Mouse (Mus musculus) hindbrain, embryonic 14.5 days (tissue): ENCODE data around the gene Gm2832. TPM values are rescaled to one million over a fixed set of nuclear protein-coding genes. Genes with fewer than 3 reads are reported as not detected.
"Not testable (repeated sequence)": the region's sequence is repeated elsewhere in the genome, so short reads cannot be mapped to it uniquely, and the experiment has no call there.

ENCODE experiments used
- ATAC-seq: fragments of 200-750 bp; cut with Nextera tagmentation; 2 replicates; pipeline ENCODE4 v1.8.0; 2017; ENCODE audit warnings: moderate number of reproducible peaks, mild to moderate bottlenecking, moderate TSS enrichment, moderate library complexity; ENCODE audit not compliant: low FRiP score
- DNase-seq: peaks from one replicate; pipeline ENCODE4 v3.0.0-alpha.2; 2015; ENCODE audit warnings: low spot score
- H3K27ac ChIP-seq: fragments of 300-500 bp; sonication (generic); 2 replicates; pipeline ENCODE4 v1.5.1; 2014; ENCODE audit warnings: mild to moderate bottlenecking, moderate library complexity
- H3K27me3 ChIP-seq: fragments of 300-500 bp; sonication (generic); 2 replicates; pipeline ENCODE4 v1.6.1; 2014; ENCODE audit warnings: mild to moderate bottlenecking, low read length, mixed read lengths; ENCODE audit not compliant: control insufficient read depth, insufficient read depth
- H3K36me3 ChIP-seq: fragments of 300-500 bp; sonication (generic); replicated peaks from 2 replicates; pipeline ENCODE4 v1.6.1; 2014; ENCODE audit not compliant: control insufficient read depth, insufficient read depth
- H3K4me1 ChIP-seq: fragments of 300-500 bp; sonication (generic); replicated peaks from 2 replicates; pipeline ENCODE4 v1.6.1; 2014; ENCODE audit warnings: antibody characterized with exemption, low read length, mixed read lengths; ENCODE audit not compliant: control insufficient read depth, insufficient read depth
- H3K4me2 ChIP-seq: fragments of 300-500 bp; sonication (generic); replicated peaks from 2 replicates; pipeline ENCODE4 v1.6.1; 2014; ENCODE audit warnings: mild to moderate bottlenecking, moderate library complexity
- H3K4me3 ChIP-seq: fragments of 300-500 bp; sonication (generic); replicated peaks from 2 replicates; pipeline ENCODE4 v1.5.1; 2014; ENCODE audit warnings: mild to moderate bottlenecking, low read length
- H3K9ac ChIP-seq: fragments of 300-500 bp; sonication (generic); 2 replicates; pipeline ENCODE4 v1.6.1; 2014
- H3K9me3 ChIP-seq: fragments of 300-500 bp; sonication (generic); 2 replicates; pipeline ENCODE4 v1.6.1; 2016; ENCODE audit warnings: low read length; ENCODE audit not compliant: control insufficient read depth
- WGBS: fragments of 180-500 bp; shearing (Covaris S2); extraction: QIAGEN DNeasy Blood & Tissue Kit; methylation state at CpG from one replicate; pipeline ENCODE4 v1.1.7; 2014; 5-methylcytosine and 5-hydroxymethylcytosine counted together
- polyA plus RNA-seq: library from polyadenylated mRNA; unstranded; fragments of >200 nt; fragmentation: Nextera tagmentation; extraction: Ambion mirVana; gene quantifications from 2 replicates; pipeline ENCODE4 v1.2.1, GENCODE M21; 2014

The Gm2832 gene
- polyA plus RNA-seq: 0.17 and 0.60 TPM in 2 replicates

- not testable (repeated sequence) for ATAC-seq, H3K4me1 ChIP-seq, H3K9ac ChIP-seq, H3K4me3 ChIP-seq, H3K36me3 ChIP-seq, H3K27me3 ChIP-seq, H3K4me2 ChIP-seq, DNase-seq, H3K27ac ChIP-seq, H3K9me3 ChIP-seq
- 88% methylated on average over 2 of the region's 3 CpGs for WGBS
Measured at GRCm38 (mm10) chr14:41278505-41278904, at the start of gene Gm2832. Gene Gm2832, plus strand, starts transcription at chr14:41278805.

- H3K4me3 ChIP-seq, H3K9me3 ChIP-seq, H3K36me3 ChIP-seq, H3K27ac ChIP-seq, H3K27me3 ChIP-seq, H3K9ac ChIP-seq, H3K4me2 ChIP-seq, H3K4me1 ChIP-seq, ATAC-seq, DNase-seq: not testable (repeated sequence)
- WGBS: 35% methylated on average over 4 of the region's 4 CpGs
Measured at GRCm38 (mm10) chr14:41263296-41263695, 15.3 kb upstream of the Gm2832 start.

GRCm38 (mm10) chr14:41263853-41264755 lies 14.5 kb upstream of the Gm2832 start:
- not testable (repeated sequence) for H3K27ac ChIP-seq, H3K36me3 ChIP-seq, H3K9ac ChIP-seq, H3K27me3 ChIP-seq, H3K9me3 ChIP-seq, DNase-seq, H3K4me1 ChIP-seq
- H3K4me3 ChIP-seq: peak overlapping the region; percentile 27
- peak; percentile 91 for ATAC-seq
- WGBS: 7% methylated on average over 22 of the region's 29 CpGs
- peak overlapping the region; percentile 50 for H3K4me2 ChIP-seq

- H3K4me1 ChIP-seq, H3K27ac ChIP-seq, H3K36me3 ChIP-seq, H3K27me3 ChIP-seq, H3K9me3 ChIP-seq, H3K9ac ChIP-seq: not testable (repeated sequence)
- peak overlapping the region; percentile 52 for H3K4me2 ChIP-seq
- peak; percentile 32 for DNase-seq
- ATAC-seq: peak; percentile 92
- H3K4me3 ChIP-seq: peak overlapping the region; percentile 27
- WGBS: 1% methylated on average over 18 of the region's 36 CpGs
Measured at GRCm38 (mm10) chr14:41264756-41265566, 13.6 kb upstream of the Gm2832 start.

GRCm38 (mm10) chr14:41285965-41286364 lies 7.4 kb downstream of the Gm2832 start:
- not testable (repeated sequence) for ATAC-seq, H3K27ac ChIP-seq, H3K9me3 ChIP-seq, H3K9ac ChIP-seq, H3K4me3 ChIP-seq, DNase-seq, H3K4me1 ChIP-seq, H3K4me2 ChIP-seq, H3K36me3 ChIP-seq, H3K27me3 ChIP-seq
- 20% methylated on average over 1 of the region's 1 CpGs for WGBS

Other genes with a start within 250 kb of the Gm2832 start
- 0.70 and 1.6 TPM in 2 replicates for gene Dydc2, start 209.6 kb upstream of the Gm2832 start, polyA plus RNA-seq
- gene Dydc1, start 205.9 kb upstream of the Gm2832 start, polyA plus RNA-seq: not detected in 2 replicates
- gene Mat1a, start 173.8 kb upstream of the Gm2832 start, polyA plus RNA-seq: not detected in 2 replicates
- gene Sftpa1, start 147.0 kb upstream of the Gm2832 start, polyA plus RNA-seq: not detected in 2 replicates
- not detected in 2 replicates for gene Mbl1, start 127.3 kb upstream of the Gm2832 start, polyA plus RNA-seq
- not detected in 2 replicates for gene Sftpd, start 93.7 kb upstream of the Gm2832 start, polyA plus RNA-seq
- gene Gm5798, start 69.8 kb downstream of the Gm2832 start, polyA plus RNA-seq: not detected in 2 replicates
- gene Gm7945, start 107.6 kb downstream of the Gm2832 start, polyA plus RNA-seq: 0.20 TPM in 1 of 2 replicates, not detected in the other
- gene Gm6482, start 129.5 kb downstream of the Gm2832 start, polyA plus RNA-seq: not detected in 2 replicates
- gene Gm7954, start 174.7 kb downstream of the Gm2832 start, polyA plus RNA-seq: not detected in 2 replicates
- gene Gm3486, start 210.7 kb downstream of the Gm2832 start, polyA plus RNA-seq: not detected in 2 replicates